Mouse (Mus musculus): ENCODE measurements at regions not wholly inside any gene's neighbourhood (a gene's known extent, or its start where the extent isn't known, plus 50 kb on each side); places are given as distances from the start of the nearest gene placed in this dataset.

DNA sequence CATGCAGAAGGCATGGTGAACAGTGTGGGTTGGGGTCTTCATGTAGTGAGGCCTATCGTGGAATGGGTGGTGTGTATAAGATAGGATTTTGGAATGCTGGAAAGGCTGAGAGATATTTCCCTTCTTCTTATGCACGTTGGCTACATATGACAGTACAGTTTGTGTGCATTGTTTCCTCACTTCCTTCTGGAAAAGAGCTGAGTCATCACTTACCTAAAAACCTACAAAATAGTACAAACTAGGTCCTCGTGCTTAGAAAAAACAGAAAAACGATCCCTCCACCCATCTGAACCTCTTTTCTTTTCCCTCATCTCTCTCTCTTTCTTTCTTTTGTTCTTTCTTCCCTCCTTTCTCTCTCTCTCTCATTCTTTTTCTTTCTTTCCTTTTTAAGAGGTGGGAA lies 168.3 kb downstream of the Ifng start:
- TF ChIP-seq CTCF (conservative IDR thresholded peaks at IDR 0.05 in 1 of 2, IDR thresholded peaks at IDR 0.05 in 1 of 2; ENCODE audit: low read depth in 2 of 2, low read length in 2 of 2) (no peak), POLR2A (IDR thresholded peaks at IDR 0.05; ENCODE audit: low read depth, low read length) (no peak), TCF12 (IDR thresholded peaks at IDR 0.05; ENCODE audit: low read depth, low read length) (no peak), SIN3A (IDR thresholded peaks at IDR 0.05; ENCODE audit: low read length) (no peak), BHLHE40 (IDR thresholded peaks at IDR 0.05; ENCODE audit: low read depth, low read length) (no peak), USF2 (conservative IDR thresholded peaks at IDR 0.05; ENCODE audit: low read depth, low read length) (no peak), ZNF384 (IDR thresholded peaks at IDR 0.05; ENCODE audit: low read depth, low read length) (no peak)
